Mouse (Mus musculus) ovary, adult 18-20 months (tissue): ENCODE data around the gene Tns1.

Experiments
- DNase-seq: peaks from one replicate; pipeline ENCODE4 v3.0.0; 2022; ENCODE audit warnings: low spot score, mixed read lengths

The Tns1 gene

DNA sequence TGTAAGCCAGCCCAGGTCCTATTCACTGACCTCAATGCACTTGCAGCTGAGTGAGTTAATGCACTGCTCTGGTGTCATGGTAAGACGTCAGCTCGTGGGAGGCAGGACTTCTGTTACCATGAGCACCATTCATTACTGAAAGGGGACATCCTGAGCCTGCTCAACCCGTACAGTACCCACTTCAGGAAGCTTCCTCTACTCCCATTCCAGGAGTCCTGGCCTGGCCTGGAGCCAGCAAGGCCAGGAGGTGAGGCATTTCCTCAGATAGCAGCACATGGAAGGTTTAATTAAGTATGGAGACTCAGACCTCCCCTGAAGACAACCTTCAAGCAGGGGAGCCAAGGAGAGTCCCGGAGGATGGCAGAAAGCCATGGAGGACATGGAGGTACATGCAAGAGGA lies 169.6 kb downstream of the Tns1 start:
- DNase-seq = no peak

DNA sequence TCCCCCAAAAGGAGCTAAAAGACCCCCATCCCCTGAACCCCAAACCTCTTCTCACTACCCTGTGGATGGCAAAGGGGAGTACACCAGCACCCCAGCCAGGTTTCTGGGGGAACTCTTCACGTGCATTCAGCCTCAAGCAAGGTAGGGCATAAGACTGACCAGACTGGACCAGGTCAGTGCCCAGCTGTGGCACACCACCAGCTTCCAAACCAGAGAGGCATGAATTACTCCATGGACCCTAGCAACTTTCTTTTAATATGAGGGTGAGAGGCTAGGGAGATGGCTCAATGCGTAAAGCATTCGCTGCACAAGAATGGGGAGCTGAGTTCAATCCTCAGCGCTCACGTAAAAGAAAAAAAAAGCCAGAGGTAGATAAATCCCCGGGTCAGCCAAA lies 170.2 kb downstream of the Tns1 start:
- DNase-seq = no peak

DNA sequence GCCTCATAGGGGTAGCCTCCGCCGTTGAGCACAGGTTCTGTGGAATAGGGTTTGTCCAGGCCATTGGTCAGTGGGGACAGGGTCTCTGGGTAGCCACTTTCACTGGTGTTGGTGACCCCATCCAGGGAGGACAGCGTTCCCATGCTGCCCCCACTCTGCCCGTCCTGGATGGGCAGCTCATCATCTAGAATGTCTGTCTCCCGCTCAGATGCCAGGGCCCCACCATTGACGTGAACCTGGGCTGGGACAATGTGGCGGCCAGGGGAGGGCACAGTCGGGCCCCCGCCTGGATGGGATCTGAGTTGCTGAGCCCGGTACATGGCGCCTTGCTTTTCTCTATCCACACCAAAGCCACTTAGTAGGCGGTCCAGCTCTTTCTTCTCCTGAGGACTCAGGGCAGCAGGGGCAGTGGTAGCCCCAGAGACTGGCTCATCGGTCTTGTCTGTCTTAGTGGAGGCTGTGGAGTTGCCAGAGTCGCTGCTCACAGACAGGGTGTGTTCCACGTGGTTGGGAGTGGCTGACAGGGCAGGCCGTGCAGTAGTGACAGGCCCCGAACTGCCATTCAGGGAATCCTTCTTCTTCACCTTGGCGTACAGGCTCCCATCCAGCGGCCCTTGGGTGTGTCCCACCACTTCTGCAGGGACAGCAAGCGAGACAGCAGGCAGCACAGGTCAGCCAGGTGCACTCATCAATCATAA lies 170.8 kb downstream of the Tns1 start:
- DNase-seq = no peak

DNA sequence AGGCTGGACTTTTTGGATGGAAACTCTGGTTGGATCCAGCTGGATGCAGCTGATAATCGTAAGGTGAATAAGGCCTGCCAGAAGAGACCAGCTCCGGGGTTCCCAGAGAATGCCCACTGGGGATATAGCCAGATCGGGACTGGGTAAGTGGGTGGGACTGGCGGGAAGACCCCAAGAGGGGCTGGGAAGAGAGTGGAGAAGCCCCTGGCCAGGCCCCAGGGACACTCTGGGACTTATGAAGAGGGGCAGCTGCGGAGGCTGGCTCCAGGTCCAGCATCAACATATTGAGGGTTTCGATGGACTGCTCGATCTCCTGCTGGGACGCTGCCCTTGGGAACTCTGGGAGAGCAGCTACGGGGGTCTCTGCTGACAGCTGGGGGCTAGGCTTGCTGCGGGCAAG lies 171.7 kb downstream of the Tns1 start:
- no peak for DNase-seq

DNA sequence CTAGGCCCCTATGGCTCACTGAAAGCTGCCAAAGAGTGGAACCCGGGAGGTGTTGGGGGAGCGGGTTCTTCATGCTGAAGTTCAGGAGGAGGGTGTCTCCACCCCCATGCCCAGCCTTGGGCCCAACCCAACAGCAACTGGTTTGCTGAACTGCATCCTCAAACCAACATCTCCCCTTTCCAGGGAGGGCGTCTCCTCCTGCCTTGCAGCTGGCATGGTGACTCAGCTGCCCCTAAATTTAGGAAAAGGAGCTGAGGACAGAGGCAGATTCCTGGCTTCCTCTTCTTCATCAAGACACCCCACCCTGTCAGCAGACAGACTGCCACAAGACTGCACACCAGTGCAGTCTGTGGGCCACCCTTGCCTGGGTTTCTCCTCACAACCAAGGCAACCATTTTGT lies 173.1 kb downstream of the Tns1 start:
- no peak for DNase-seq

DNA sequence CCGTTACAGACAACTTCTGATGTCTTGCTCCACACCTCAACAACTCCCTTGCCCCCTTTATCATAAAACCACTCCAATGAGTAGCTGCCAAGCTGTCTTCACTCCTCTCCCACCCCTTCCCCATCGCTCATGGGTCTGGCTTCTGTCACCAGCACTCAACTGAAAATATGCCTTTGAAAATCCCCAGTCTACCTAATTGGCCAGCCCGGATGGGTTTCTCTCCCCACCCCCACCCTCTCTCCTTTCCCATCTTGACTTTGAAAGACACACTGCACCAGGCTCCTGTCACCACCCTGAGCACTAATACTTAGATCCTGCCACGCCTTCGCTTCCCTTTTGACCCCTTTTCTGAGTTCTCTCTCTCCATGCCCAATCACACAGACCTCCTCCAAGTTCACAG lies 175.5 kb downstream of the Tns1 start:
- DNase-seq = no peak

DNA sequence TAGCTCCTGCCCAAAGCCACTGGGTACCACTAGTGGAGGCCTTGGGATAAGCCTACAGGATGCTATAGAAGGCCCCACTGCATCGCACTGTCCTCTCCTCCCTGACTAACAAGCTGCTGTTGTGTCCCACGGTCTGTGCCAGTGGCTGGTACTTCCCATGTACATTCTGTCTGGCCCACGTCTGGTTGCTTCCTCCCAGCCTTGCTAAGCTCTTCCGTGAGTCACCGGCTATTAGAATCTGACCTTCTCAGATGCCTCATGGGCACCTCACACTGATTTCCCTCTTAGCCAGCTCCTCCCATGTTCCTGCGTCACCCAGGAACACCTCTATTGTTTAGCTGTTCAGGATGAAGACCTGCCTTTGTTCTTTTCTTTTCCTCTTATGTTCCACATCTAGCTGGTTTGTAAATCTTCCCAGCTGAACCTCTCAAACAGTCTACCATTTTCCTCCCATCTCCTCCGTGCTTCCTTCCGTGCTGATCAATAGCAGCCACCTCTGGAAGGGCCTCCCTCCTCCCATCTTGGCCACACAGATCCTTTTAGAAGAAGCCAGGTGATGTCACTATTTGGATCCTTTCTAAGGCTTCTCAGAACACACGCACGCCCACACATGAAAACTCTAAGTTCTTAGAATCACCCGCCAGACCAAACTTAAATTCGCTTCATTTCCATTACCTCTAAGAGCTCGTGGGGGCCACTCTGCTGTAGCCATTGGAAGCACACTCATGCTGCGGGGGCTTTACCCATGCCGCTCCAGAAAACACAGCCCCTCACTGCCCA lies 176.5 kb downstream of the Tns1 start:
- DNase-seq = no peak

DNA sequence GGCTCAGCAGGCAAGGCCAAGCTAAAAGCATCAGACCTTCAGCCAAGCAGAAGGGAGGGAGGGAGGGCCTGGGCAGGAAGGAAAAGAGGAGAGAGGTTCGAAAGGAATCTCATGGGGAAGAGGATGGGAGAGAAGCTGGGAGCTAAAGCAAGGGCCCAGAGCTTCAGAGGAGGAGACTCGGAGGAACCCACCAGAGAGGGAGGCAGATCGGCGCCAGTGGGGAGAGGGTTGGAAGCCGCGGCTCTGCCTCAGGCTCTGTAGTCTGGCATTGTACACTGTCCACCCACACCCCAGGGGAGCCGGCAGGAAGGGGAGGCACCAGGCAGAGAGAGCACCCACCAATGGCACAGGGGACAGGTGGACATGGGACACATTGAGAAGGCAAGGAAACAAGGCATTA lies 177.5 kb downstream of the Tns1 start:
- no peak for DNase-seq

DNA sequence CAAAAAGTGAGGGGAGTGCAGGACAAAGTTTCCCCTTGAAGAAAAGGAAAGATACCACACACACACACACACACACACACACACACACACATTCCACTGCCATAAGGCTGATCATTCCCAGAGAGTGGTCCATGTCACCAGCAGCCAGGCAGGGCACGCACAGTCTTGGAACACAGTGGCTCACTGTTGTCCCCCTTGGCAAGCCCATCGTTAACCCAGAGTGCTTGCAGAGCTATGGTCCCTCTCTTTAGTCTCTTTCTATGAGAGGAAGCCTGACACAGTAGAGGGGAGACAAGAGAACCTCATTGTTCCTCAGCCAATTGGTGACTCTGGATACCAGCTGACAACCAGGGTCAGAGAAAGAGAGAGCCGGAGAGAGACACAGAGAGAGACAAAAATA lies 179.9 kb downstream of the Tns1 start:
- no peak for DNase-seq

DNA sequence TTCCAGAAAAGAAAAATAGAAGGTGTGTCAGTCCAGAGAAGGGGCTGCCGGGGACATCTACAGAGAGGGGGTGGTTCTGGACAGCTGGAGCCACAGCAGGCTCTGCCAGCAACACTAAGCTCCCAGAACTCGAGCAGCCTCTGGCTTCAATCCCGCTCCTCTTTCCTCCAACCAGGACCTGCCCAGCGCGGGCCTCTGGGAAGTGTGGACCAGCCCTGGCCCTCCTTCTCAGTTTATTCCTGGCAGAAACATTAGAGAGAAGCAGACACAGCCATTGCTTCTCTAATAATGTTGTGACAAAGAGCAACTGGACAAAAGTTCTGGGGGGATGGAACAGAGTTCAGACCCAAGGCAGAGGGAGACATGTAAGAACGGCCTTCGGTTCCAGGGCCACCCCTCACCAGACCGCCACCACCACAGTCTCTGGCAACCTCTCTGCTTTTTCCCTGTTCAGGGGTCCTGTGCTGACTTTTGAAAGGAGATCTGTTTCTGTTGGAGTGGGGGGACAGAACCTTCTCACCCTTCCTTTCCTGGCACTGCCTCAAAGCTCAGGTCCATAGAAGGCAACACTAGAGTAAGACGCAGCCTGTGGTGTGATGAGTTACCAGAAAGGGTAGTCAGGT lies 180.5 kb downstream of the Tns1 start:
- DNase-seq = peak; percentile 53

DNA sequence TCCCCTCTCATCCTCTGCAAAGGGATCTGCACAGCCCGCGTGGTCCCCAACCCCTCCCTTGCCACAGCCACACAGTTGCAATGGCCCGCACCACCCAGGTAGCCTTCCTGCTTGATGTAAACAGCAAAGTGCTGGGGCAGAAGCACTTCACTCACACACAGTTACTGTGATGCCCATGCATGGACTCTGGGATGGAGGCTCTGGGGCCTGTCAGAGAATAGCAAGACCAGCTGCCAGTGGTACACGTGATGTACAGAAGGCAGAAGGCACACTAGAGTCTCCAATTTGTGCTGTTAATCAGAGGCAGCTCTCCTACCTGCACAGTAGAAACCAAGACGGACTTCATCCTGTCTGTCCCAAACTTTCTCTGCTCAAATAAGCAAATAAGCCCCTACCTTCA lies 181.0 kb downstream of the Tns1 start:
- DNase-seq = no peak

DNA sequence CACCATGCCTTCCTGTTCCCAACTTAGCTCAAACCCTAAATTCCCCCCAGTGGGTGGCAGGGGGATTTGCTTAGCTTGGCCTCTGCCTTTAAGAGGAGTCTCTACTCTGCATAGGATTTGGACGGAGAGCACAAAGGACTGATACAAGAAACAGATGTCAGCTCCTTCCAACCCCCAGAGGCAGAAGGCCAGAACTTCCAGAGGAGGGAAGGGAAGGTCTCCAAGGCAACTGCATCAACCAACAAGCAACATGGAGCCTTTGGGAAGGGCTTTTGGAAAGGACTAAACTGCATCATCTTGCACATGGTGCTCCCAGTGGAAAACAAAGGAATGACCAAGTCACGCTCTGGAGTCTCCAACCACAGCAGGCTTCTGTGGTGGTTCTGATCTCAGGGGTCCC lies 182.0 kb downstream of the Tns1 start:
- DNase-seq = no peak

DNA sequence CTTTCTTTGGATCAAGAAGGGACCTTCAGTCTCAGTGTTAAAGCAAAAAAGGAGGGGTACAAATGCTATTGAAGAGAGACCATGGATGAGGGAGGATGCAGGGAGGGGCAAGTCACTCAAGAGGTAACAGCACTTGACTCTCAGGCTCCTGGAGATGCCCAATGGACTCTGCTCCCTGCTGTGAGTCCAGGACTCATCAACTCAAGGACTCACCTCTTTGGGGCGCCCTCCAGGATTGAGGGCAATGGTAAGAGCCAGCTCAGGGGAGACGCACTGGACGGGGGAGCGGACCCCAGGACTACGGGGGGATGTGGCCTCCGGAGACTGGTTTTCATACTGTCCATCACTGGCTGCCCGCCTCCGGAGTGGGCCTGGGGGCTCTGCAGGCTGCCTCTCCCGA lies 182.6 kb downstream of the Tns1 start:
- no peak for DNase-seq

DNA sequence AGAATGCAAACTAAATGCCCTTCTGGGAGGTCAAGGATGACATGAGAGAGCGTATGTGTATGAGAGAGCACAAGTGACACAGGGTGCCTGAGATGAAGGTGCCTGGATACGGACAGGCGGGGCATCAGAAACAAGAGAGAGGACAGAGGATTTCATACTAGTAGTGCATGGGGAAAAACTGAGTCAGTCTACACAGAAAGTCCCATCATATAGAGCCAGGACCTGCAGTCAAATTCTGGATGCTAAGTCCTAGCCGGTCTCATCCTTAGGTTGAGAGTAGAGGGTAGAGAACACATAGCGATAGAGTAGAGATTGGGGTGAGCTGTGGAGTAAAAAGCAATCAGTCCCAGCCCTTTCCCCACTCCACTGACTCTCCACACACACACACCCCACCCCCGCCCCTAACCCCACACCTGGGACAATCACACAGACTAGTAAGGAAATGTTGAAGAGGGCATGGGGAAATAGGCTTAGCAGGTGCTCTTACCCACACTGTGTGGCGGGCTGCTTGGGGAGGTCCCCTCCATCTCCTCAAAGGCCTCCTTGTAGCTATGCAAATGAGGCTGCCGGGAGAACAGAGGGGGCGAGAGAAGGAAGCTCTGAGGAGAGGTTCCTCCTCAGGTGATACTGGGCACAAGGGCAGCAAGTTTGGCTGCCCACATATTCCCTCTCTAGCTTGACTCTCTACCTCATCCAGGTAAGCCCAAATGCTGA lies 183.6 kb downstream of the Tns1 start:
- no peak for DNase-seq

DNA sequence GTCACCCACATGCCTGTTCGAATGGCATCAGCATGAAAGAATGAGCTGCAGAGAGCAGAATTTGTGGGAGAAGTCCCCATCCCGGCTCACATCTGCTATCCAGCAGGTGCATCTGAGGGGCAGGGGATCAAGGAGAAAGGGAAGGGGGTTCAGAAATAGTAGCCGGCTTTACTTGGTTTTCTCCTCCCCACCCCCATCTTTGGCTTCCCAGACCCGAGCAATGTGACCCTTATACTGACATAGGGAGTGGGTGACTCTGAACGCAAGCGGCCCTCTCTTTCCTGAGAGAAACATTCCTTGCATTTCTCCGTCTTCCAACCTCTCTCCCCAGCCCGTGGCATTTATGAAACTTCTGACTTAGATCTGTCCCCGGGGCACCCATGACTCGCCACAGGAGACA lies 185.7 kb downstream of the Tns1 start:
- no peak for DNase-seq

DNA sequence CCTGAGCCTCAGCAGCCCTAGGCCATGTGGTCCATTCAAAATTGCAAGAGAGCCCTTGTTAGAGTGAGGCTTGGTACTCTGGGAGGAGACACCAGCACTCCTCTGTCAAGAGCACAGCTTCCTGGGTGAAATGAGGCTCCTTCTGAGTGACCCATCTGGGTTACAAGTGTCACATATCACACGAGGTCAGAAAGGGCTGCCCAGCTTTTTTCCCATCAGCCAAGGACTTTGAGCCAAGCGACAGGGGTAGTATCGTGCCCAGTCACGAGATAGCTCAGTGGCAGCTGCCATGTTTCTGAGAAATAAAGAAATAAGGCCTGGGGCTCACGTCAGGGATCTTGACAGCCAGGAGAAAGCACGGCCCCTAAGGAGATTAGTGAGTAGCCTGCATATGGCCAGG lies 186.4 kb downstream of the Tns1 start:
- no peak for DNase-seq

DNA sequence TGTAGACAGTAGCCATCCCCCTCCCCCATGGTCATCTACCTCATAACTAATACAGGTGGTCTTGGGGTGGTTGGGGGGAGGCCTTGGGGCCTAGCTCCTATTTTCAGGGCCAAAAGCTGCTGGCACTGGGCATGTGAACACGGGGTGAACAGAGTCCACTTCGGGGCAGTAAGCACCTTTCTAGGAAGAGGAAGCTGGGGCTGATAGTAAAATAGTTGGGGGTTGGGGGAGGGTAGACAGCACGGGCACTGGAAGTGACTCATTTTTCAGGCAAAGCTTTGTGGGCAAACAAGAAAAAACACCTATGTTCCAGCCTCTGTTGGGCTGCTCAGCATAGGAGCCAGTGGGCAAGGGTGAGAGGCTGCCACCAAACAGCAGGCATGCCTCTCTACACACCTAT lies 187.7 kb downstream of the Tns1 start:
- no peak for DNase-seq

DNA sequence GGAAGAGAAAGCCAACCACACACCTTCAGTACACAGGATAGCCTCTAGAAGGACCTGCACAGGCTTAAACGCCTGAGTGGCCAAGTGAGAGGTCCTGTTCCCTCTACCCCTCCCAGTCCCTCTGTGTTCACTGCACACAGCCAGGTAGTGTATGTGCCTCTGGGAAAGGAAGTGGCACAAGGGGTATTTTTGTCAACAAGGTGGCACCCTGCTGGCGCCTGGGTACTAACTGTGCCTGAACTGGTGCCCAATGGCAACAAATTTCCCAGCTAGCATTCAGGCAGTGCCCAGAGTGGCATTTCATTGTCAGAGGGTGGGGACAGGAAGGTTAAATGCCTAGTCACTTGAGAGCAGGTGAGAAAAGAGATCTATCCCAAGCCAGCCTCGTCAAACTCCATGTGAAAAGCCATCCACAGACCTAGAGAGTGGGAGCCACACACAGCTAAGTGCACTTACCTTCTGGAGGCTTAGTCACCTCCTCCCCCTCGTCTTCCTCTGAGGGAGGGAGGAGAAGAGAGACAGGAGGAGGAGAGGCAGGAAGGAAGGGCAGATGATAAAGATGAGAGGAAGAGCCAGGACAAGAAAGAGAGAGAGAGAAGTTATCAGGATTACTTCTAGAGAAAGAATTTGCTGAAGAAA lies 188.7 kb downstream of the Tns1 start:
- DNase-seq = no peak

DNA sequence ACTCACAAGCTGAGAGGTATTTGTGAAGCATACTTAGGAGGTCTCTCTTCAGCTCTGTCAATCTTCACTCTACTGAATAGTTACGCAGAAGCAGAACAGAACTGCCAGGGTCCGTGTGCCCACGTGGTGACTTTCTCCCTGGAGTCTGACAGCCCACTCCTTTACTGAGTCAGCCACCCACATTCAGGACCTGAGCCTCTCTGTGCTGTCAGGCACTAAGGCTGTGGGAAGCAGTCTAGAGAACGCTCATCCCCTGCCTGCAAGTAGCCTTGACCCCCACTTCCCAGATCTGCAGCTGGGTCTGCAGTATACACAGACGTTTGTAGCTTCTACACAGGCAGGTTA lies 191.1 kb downstream of the Tns1 start:
- no peak for DNase-seq

DNA sequence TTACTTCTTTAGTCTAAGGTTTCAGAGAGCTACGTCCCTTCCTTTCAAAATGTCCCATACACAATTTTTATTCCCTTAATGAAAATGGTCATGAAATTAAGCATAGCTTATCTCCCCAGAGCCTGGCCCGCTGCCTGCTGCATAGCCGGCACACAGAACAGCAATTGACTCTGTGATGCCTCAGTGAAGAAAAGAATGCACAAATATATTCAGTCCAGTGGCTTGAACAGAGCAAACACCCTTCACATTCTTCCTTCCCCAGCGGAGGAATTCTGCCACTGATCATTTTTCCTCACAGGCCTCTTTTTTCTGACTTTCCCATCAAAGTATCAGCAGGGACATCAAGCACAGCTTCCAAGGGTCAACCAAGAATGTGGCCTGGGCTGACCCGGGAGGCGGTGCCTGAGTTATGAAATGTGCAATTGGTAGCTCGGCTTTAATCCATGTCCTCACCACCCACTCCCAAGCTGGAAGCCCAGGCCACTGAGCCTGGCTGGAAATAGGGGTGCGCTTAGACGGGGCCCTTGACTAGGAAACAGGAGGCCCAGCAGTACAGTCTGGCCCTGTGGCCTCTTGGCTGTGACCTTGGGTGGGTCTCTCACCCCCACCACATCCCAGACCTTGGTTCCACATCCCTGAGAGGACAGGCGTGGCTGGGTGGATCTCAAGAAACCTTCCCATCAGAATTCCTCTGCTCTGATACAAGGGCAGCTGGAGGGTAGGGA lies 191.7 kb downstream of the Tns1 start:
- DNase-seq = peak; percentile 24

DNA sequence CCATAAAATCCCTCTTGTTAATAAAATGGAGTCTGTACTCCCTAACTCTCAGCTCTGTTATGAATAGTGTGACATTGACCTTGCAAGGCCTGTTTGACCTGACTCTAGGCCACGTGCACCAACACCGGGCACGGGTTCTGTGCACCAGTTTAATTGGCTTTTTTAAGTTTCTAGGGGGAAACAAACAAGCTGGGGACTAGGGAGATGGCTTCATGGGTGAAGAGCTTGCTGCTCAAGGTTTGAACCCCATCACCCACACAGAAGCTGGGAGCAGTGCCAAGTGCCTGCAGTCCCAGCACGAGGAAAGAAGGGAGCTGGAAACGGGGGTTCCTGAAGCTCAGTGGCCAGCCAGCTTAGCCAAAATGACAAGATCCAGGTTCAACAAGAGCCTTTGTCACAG lies 192.4 kb downstream of the Tns1 start:
- no peak for DNase-seq
